Mouse (Mus musculus) C2C12 (cell line): ENCODE results near the gene Rnft2. TPM values are rescaled to one million over a fixed set of nuclear protein-coding genes. Genes with fewer than 3 reads are reported as not detected.

Experiments used
- H3K27me3 ChIP-seq: one replicate; pipeline ENCODE4 v1.6.1; 2011; ENCODE audit not compliant: control insufficient read depth, insufficient read depth, insufficient read length
- H3K36me3 ChIP-seq: one replicate; pipeline ENCODE4 v1.6.1; 2011; ENCODE audit not compliant: control insufficient read depth, insufficient read depth
- H3K4me3 ChIP-seq: one replicate; pipeline ENCODE4 v1.5.1; 2011; ENCODE audit warnings: mild to moderate bottlenecking, control low read depth; ENCODE audit not compliant: poor library complexity, insufficient read depth, severe bottlenecking
- H3K79me2 ChIP-seq: one replicate; pipeline ENCODE4 v1.6.1; 2011; ENCODE audit not compliant: control insufficient read depth, insufficient read depth
- H3K79me3 ChIP-seq: one replicate; pipeline ENCODE4 v1.6.1; 2011; ENCODE audit warnings: low read depth, control low read depth
- H3ac ChIP-seq: one replicate; pipeline ENCODE3; 2011; ENCODE audit warnings: low read depth; ENCODE audit not compliant: control insufficient read depth, insufficient read length
- CEBPB ChIP-seq: IDR thresholded peaks from one replicate; pipeline ENCODE4 v1.6.1; 2011; ENCODE audit warnings: low read depth, mild to moderate bottlenecking, control low read depth, moderate library complexity
- CTCF ChIP-seq: IDR thresholded peaks from one replicate; pipeline ENCODE4 v1.5.1; 2011; ENCODE audit not compliant: control insufficient read depth, insufficient read depth, insufficient read length
- FOSL1 ChIP-seq: IDR thresholded peaks from one replicate; pipeline ENCODE4 v1.8.0; 2011; ENCODE audit warnings: mild to moderate bottlenecking, low read length; ENCODE audit not compliant: poor library complexity, insufficient read depth, severe bottlenecking
- MAX ChIP-seq: IDR thresholded peaks from one replicate; pipeline ENCODE4 v1.6.1; 2011; ENCODE audit warnings: mild to moderate bottlenecking, control low read depth
- MYOD1 ChIP-seq: IDR thresholded peaks from one replicate; pipeline ENCODE4 v1.6.1; 2011; ENCODE audit warnings: low read depth; ENCODE audit not compliant: control insufficient read depth, insufficient read length
- MYOG ChIP-seq: IDR thresholded peaks from one replicate; pipeline ENCODE4 v1.6.1; 2011; ENCODE audit not compliant: control insufficient read depth, insufficient read length; ENCODE audit errors: extremely low read depth
- USF1 ChIP-seq: IDR thresholded peaks from one replicate; pipeline ENCODE4 v1.6.1; 2011; ENCODE audit warnings: low read depth, mild to moderate bottlenecking, control low read depth, moderate library complexity
- polyA plus RNA-seq: library from polyadenylated mRNA; unstranded; fragments of >200 nt; fragmentation: generic; extraction: Trizol; gene quantifications from one replicate; pipeline ENCODE4 v1.2.1, GENCODE M21; 2012; ENCODE audit warnings: missing spikeins

Gene Rnft2
- polyA plus RNA-seq, 1 experiment: 1.1 TPM

GRCm38 (mm10) chr5:118199670-118200069 lies 45.2 kb downstream of the Rnft2 start:
- H3K79me2 ChIP-seq: no peaks in the 10 kb centered on the region
- H3K36me3 ChIP-seq: no peaks in the 10 kb centered on the region
- peaks cover 46% of the 10 kb centered on the region for H3K27me3 ChIP-seq
- TF ChIP-seq MYOD1 (no peak), CEBPB (no peak), CTCF (no peak), FOSL1 (no peak), USF1 (no peak), MAX (no peak), MYOG (no peak)
- H3K4me3 ChIP-seq: no peak overlapping the region
- no peaks in the 10 kb centered on the region for H3K79me3 ChIP-seq
- no peak overlapping the region for H3ac ChIP-seq

GRCm38 (mm10) chr5:118197421-118197820 lies 47.5 kb downstream of the Rnft2 start:
- peaks cover 63% of the 10 kb centered on the region for H3K27me3 ChIP-seq
- no peaks in the 10 kb centered on the region for H3K79me3 ChIP-seq
- H3K36me3 ChIP-seq: no peaks in the 10 kb centered on the region
- H3K79me2 ChIP-seq: no peaks in the 10 kb centered on the region
- H3K4me3 ChIP-seq: no peak overlapping the region
- H3ac ChIP-seq: no peak overlapping the region
- no peak for TF ChIP-seq FOSL1
- TF ChIP-seq CTCF: no peak
- no peak for TF ChIP-seq MYOG
- TF ChIP-seq CEBPB: no peak
- TF ChIP-seq MAX: no peak
- no peak for TF ChIP-seq USF1
- TF ChIP-seq MYOD1: no peak

GRCm38 (mm10) chr5:118192221-118192620 lies 52.7 kb downstream of the Rnft2 start:
- Histone ChIP-seq H3ac (no peak overlapping the region), H3K36me3 (no peaks in the 10 kb centered on the region), H3K27me3 (peaks cover 84% of the 10 kb centered on the region), H3K79me2 (no peaks in the 10 kb centered on the region), H3K4me3 (peak overlapping the region; percentile 6), H3K79me3 (no peaks in the 10 kb centered on the region)
- TF ChIP-seq CTCF (no peak), USF1 (no peak), MYOG (no peak), CEBPB (no peak), MYOD1 (no peak), FOSL1 (no peak), MAX (no peak)

GRCm38 (mm10) chr5:118190491-118190890 lies 54.4 kb downstream of the Rnft2 start:
- Histone ChIP-seq H3K36me3 (no peaks in the 10 kb centered on the region), H3K4me3 (no peak overlapping the region), H3K79me3 (no peaks in the 10 kb centered on the region), H3K79me2 (no peaks in the 10 kb centered on the region), H3ac (no peak overlapping the region), H3K27me3 (peaks cover 85% of the 10 kb centered on the region)
- TF ChIP-seq MAX: no peak
- TF ChIP-seq FOSL1: no peak
- no peak for TF ChIP-seq CTCF
- no peak for TF ChIP-seq MYOG
- TF ChIP-seq MYOD1: no peak

DNA sequence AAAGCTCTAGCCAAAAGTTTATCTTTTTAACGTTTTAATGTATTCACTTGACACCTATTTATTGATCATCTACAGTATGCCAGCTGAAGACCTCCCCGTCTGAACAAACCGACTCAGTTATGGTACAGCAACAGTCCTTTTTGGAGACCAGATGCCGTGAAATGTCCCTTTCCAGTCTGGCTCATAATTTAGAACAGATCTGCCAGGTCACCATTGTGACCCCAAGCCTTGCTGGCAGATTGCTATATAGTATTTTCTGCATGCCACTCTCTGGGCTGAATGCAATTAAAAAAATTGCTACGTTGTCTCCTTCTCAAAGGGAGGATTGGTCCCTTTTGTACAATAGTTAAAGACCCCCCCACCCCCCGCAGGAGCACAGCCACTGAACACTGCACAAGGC lies 56.6 kb downstream of the Rnft2 start:
- H3K36me3 ChIP-seq: no peaks in the 10 kb centered on the region
- H3ac ChIP-seq: no peak overlapping the region
- H3K27me3 ChIP-seq: peaks cover 84% of the 10 kb centered on the region
- no peaks in the 10 kb centered on the region for H3K79me2 ChIP-seq
- TF ChIP-seq MYOD1 (no peak), USF1 (no peak), CTCF (no peak), MYOG (no peak), MAX (no peak), FOSL1 (no peak), CEBPB (no peak)
- no peak overlapping the region for H3K4me3 ChIP-seq
- no peaks in the 10 kb centered on the region for H3K79me3 ChIP-seq

GRCm38 (mm10) chr5:118186903-118187633 lies 57.8 kb downstream of the Rnft2 start:
- Histone ChIP-seq H3K79me3 (no peaks in the 10 kb centered on the region), H3K27me3 (peaks cover 71% of the 10 kb centered on the region), H3K4me3 (no peak overlapping the region), H3K36me3 (no peaks in the 10 kb centered on the region), H3ac (no peak overlapping the region), H3K79me2 (no peaks in the 10 kb centered on the region)
- TF ChIP-seq MYOD1: no peak
- no peak for TF ChIP-seq FOSL1
- TF ChIP-seq CEBPB: no peak
- TF ChIP-seq MAX: no peak
- no peak for TF ChIP-seq USF1
- no peak for TF ChIP-seq MYOG
- TF ChIP-seq CTCF: no peak
